Mouse (Mus musculus): Measurements from ENCODE around the gene Kif3a. TPM values are rescaled to one million over a fixed set of nuclear protein-coding genes. Genes with fewer than 3 reads are reported as not detected.

Kif3a gene
- polyA plus RNA-seq, 1 experiment = 0.89 TPM

DNA sequence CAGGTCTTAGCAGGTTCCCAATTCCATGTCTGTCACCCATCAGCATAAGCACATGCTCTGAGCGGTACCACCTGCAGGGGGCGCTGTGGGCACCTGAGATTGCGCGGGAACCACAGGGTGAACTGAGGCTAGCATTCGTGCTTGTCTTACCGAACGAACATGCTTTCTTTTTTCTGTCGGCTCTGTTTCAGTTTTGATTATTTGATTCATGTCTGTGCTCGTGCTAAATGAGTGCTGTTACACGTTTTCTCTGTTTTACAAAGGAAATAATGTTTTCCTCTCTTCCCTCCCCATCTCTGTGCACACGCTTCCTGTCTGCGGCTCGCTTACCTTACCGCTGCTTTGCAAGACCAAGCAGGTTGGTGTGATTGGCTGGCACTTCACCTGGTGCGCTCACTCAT is 23.2 kb downstream of the Kif3a start:
- 62% methylated on average over 15 of the region's 15 CpGs for WGBS
- TF ChIP-seq CTCF (IDR thresholded peaks at IDR 0.05; ENCODE audit: extremely low read depth, insufficient read length, insufficient replicate concordance, low read depth, low read length) (peak; percentile 77; the same call in 1 of the 2 replicates), POLR2A (IDR thresholded peaks at IDR 0.05; ENCODE audit: low read depth, low read length) (no peak)
- Histone ChIP-seq H3K36me3 (ENCODE audit: control insufficient read depth, insufficient read depth, low read length) (peaks cover 2% of the 10 kb centered on the region; the same call in 1 of the 2 replicates), H3K4me1 (ENCODE audit: control insufficient read depth, insufficient read depth, insufficient read length, low read length) (no peaks in the 10 kb centered on the region), H3K27me3 (ENCODE audit: control insufficient read depth, insufficient read depth, low read length) (no peaks in the 10 kb centered on the region), H3K4me3 (ENCODE audit: low read depth, low read length) (no peak overlapping the region), H3K27ac (ENCODE audit: insufficient read depth, low read depth, low read length) (no peak overlapping the region)

- TF ChIP-seq POLR2A (IDR thresholded peaks at IDR 0.05; ENCODE audit: low read depth, low read length) = no peak
- no peak for TF ChIP-seq CTCF (IDR thresholded peaks at IDR 0.05; ENCODE audit: extremely low read depth, insufficient read length, insufficient replicate concordance, low read depth, low read length)
- 89% methylated on average over 5 of the region's 5 CpGs for WGBS
- peaks cover 2% of the 10 kb centered on the region; the same call in 1 of the 2 replicates for H3K36me3 ChIP-seq (ENCODE audit: control insufficient read depth, insufficient read depth, low read length)
- no peak overlapping the region for H3K27ac ChIP-seq (ENCODE audit: insufficient read depth, low read depth, low read length)
- no peaks in the 10 kb centered on the region for H3K4me1 ChIP-seq (ENCODE audit: control insufficient read depth, insufficient read depth, insufficient read length, low read length)
- H3K27me3 ChIP-seq (ENCODE audit: control insufficient read depth, insufficient read depth, low read length) = no peaks in the 10 kb centered on the region
- H3K4me3 ChIP-seq (ENCODE audit: low read depth, low read length) = no peak overlapping the region
Measured at GRCm38 (mm10) chr11:53591116-53591515, 23.9 kb downstream of the Kif3a start.

DNA sequence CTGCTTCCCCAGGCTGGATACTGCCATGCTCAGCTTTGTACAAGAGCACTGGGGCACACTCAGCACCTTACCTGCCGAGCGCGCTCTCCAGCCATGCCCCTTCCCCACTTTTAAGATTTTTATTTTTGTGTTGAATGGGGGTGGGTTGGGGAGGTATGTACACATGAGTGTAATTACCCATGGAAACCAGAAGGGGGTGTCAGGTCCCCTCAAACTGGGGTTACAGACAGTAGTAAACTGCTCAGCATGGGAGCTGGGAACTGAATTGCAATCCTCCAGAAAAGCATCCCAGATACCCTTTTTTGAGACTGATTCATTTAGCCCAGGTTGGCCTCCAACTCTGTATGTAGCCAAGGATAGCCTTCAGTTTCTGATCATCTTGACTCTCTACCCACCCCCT is 37.8 kb downstream of the Kif3a start:
- no peaks in the 10 kb centered on the region for H3K4me1 ChIP-seq (ENCODE audit: control insufficient read depth, insufficient read depth, insufficient read length, low read length)
- TF ChIP-seq CTCF (IDR thresholded peaks at IDR 0.05; ENCODE audit: extremely low read depth, insufficient read length, insufficient replicate concordance, low read depth, low read length) (no peak), POLR2A (IDR thresholded peaks at IDR 0.05; ENCODE audit: low read depth, low read length) (no peak)
- H3K27ac ChIP-seq (ENCODE audit: insufficient read depth, low read depth, low read length) = no peak overlapping the region
- no peaks in the 10 kb centered on the region for H3K27me3 ChIP-seq (ENCODE audit: control insufficient read depth, insufficient read depth, low read length)
- H3K36me3 ChIP-seq (ENCODE audit: control insufficient read depth, insufficient read depth, low read length) = no peaks in the 10 kb centered on the region
- H3K4me3 ChIP-seq (ENCODE audit: low read depth, low read length) = no peak overlapping the region
- 95% methylated on average over 3 of the region's 3 CpGs for WGBS

DNA sequence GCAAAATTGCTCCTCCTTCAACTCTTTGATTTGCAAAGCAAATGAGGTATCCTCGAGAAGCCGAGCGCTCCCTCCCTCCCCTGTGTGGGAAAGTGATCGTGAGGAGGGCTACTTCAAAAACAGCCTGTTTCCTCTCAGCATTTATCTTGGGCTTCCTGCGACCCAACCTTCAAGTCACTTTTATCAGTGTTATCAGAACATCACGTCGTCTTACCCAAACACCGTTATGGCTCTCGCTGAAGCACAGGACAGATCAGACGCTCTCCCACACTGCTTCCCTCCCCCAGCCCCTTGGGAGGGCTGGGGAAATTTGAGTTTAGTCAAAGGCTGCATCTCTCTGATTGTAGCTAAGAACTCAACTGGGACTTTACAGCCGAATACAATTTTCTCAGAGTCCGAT is 38.4 kb downstream of the Kif3a start:
- WGBS = 16% methylated on average over 12 of the region's 12 CpGs
- Histone ChIP-seq H3K36me3 (ENCODE audit: control insufficient read depth, insufficient read depth, low read length) (no peaks in the 10 kb centered on the region), H3K4me1 (ENCODE audit: control insufficient read depth, insufficient read depth, insufficient read length, low read length) (no peaks in the 10 kb centered on the region), H3K4me3 (ENCODE audit: low read depth, low read length) (no peak overlapping the region), H3K27ac (ENCODE audit: insufficient read depth, low read depth, low read length) (no peak overlapping the region), H3K27me3 (ENCODE audit: control insufficient read depth, insufficient read depth, low read length) (no peaks in the 10 kb centered on the region)
- TF ChIP-seq POLR2A (IDR thresholded peaks at IDR 0.05; ENCODE audit: low read depth, low read length) = no peak

DNA sequence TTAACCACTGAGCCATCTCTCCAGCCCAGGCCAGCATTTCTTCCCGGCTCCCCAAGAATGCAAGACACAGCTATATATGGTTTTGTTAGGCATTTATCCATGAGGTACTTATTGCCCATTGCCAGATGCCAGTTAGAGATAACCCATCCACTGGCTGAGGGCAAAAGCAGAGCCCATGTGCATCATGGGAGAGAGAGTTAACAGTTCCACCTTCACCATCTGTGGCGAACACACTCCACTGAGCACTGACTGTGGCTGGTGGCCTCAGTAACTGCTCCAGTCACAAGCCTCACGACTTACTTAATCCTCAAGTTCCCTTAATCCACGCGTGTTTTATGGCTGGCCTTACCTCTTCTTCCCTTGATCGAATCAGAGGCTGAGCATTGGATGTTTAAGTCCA is 42.1 kb downstream of the Kif3a start:
- no peak overlapping the region for H3K27ac ChIP-seq (ENCODE audit: insufficient read depth, low read depth, low read length)
- no peaks in the 10 kb centered on the region for H3K36me3 ChIP-seq (ENCODE audit: control insufficient read depth, insufficient read depth, low read length)
- H3K4me1 ChIP-seq (ENCODE audit: control insufficient read depth, insufficient read depth, insufficient read length, low read length) = no peaks in the 10 kb centered on the region
- WGBS = 44% methylated on average over 6 of the region's 6 CpGs
- no peak overlapping the region for H3K4me3 ChIP-seq (ENCODE audit: low read depth, low read length)
- TF ChIP-seq POLR2A (IDR thresholded peaks at IDR 0.05; ENCODE audit: low read depth, low read length) (no peak), CTCF (IDR thresholded peaks at IDR 0.05; ENCODE audit: extremely low read depth, insufficient read length, insufficient replicate concordance, low read depth, low read length) (no peak)
- H3K27me3 ChIP-seq (ENCODE audit: control insufficient read depth, insufficient read depth, low read length) = no peaks in the 10 kb centered on the region

GRCm38 (mm10) chr11:53609672-53610071 is 42.5 kb downstream of the Kif3a start:
- TF ChIP-seq CTCF (IDR thresholded peaks at IDR 0.05; ENCODE audit: extremely low read depth, insufficient read length, insufficient replicate concordance, low read depth, low read length) (no peak), POLR2A (IDR thresholded peaks at IDR 0.05; ENCODE audit: low read depth, low read length) (no peak)
- Histone ChIP-seq H3K4me1 (ENCODE audit: control insufficient read depth, insufficient read depth, insufficient read length, low read length) (no peaks in the 10 kb centered on the region), H3K36me3 (ENCODE audit: control insufficient read depth, insufficient read depth, low read length) (no peaks in the 10 kb centered on the region), H3K27me3 (ENCODE audit: control insufficient read depth, insufficient read depth, low read length) (no peaks in the 10 kb centered on the region), H3K4me3 (ENCODE audit: low read depth, low read length) (no peak overlapping the region), H3K27ac (ENCODE audit: insufficient read depth, low read depth, low read length) (no peak overlapping the region)
- WGBS = 61% methylated on average over 3 of the region's 3 CpGs

- TF ChIP-seq CTCF (IDR thresholded peaks at IDR 0.05; ENCODE audit: extremely low read depth, insufficient read length, insufficient replicate concordance, low read depth, low read length) (no peak), POLR2A (IDR thresholded peaks at IDR 0.05; ENCODE audit: low read depth, low read length) (no peak)
- Histone ChIP-seq H3K4me3 (ENCODE audit: low read depth, low read length) (no peak overlapping the region), H3K4me1 (ENCODE audit: control insufficient read depth, insufficient read depth, insufficient read length, low read length) (no peaks in the 10 kb centered on the region), H3K36me3 (ENCODE audit: control insufficient read depth, insufficient read depth, low read length) (no peaks in the 10 kb centered on the region), H3K27ac (ENCODE audit: insufficient read depth, low read depth, low read length) (no peak overlapping the region), H3K27me3 (ENCODE audit: control insufficient read depth, insufficient read depth, low read length) (no peaks in the 10 kb centered on the region)
- 33% methylated on average over 6 of the region's 6 CpGs for WGBS
Measured at GRCm38 (mm10) chr11:53615172-53615571, 48.0 kb downstream of the Kif3a start.

DNA sequence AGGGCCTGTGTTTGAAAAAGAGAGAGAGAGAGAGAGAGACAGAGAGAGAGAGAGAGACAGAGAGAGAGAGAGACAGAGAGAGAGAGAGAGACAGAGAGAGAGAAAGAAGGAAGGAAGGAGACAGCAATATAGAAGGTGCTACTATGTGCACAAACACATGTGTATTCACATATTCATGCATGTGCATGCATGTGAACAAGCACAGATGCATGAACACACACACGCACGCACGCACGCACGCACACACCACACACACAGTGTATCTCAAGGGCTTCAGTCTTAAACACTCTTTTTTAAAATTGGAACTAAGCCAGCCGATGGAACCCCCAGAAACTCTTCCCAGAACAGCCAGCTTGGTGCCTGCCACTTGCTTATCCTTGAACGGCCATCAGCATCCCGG is 48.4 kb downstream of the Kif3a start:
- H3K27me3 ChIP-seq (ENCODE audit: control insufficient read depth, insufficient read depth, low read length) = no peaks in the 10 kb centered on the region
- no peak overlapping the region for H3K27ac ChIP-seq (ENCODE audit: insufficient read depth, low read depth, low read length)
- no peaks in the 10 kb centered on the region for H3K36me3 ChIP-seq (ENCODE audit: control insufficient read depth, insufficient read depth, low read length)
- TF ChIP-seq POLR2A (IDR thresholded peaks at IDR 0.05; ENCODE audit: low read depth, low read length) (no peak), CTCF (IDR thresholded peaks at IDR 0.05; ENCODE audit: extremely low read depth, insufficient read length, insufficient replicate concordance, low read depth, low read length) (no peak)
- H3K4me1 ChIP-seq (ENCODE audit: control insufficient read depth, insufficient read depth, insufficient read length, low read length) = no peaks in the 10 kb centered on the region
- 92% methylated on average over 8 of the region's 8 CpGs for WGBS
- H3K4me3 ChIP-seq (ENCODE audit: low read depth, low read length) = peak overlapping the region; percentile 11; the same call in 1 of the 2 replicates
